8 mouse cellular contexts compared by ENCODE assay signal in the genomic region with DNA sequence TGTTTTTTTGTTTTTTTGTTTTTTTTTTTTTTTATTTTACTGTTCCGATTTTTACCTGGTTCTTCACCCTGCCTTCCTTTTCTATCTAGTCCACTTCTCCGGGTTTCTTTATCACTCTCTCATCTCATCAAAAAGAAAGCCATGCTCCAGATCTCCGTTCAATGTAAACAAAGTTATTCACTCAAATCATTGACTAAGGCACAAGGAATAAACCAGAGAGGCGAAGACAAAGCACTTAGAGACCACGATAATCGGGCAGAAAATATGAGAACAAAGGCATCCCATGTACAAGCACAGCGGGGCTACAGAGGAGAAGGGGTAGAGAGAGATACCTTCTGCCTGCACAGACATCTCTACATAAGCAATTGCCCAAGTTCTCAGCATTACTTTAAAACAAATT.
DNase-seq lines count a peak whose midpoint lies in the region; ATAC-seq and TF ChIP-seq lines count a peak whose summit lies in the region.

No protein-coding gene starts in this region.

- no peaks in the 10 kb centered on the region for H3K36me3 ChIP-seq in kidney, postnatal 0 days (ENCODE audit: insufficient read depth, low read length)
- H3K36me3 ChIP-seq in embryonic facial prominence, embryonic 15.5 days, result no peaks in the 10 kb centered on the region
- no peaks in the 10 kb centered on the region for H3K36me3 ChIP-seq in intestine, embryonic 16.5 days (ENCODE audit: control insufficient read depth, insufficient read depth, low read length)
- H3K36me3 ChIP-seq in myocyte (ENCODE audit: control insufficient read depth, insufficient read depth), result no peaks in the 10 kb centered on the region

- peak overlapping the region; percentile 84 for H3K27ac ChIP-seq in kidney, postnatal 0 days
- H3K27ac ChIP-seq in embryonic facial prominence, embryonic 15.5 days (replicated peaks), result no peak overlapping the region; the same call in 1 of the 2 replicates
- peak overlapping the region; percentile 39; the same call in 1 of the 2 replicates for H3K27ac ChIP-seq in intestine, embryonic 16.5 days (ENCODE audit: low read length)

- no peaks in the 10 kb centered on the region for H3K27me3 ChIP-seq in kidney, postnatal 0 days (ENCODE audit: insufficient read depth, low read length)
- no peaks in the 10 kb centered on the region for H3K27me3 ChIP-seq in embryonic facial prominence, embryonic 15.5 days
- no peaks in the 10 kb centered on the region for H3K27me3 ChIP-seq in intestine, embryonic 16.5 days (replicated peaks; ENCODE audit: control insufficient read depth, insufficient read depth, low read length)
- no peaks in the 10 kb centered on the region for H3K27me3 ChIP-seq in myocyte (ENCODE audit: control insufficient read depth, insufficient read depth, insufficient read length)

- no peaks in the 10 kb centered on the region for H3K9me3 ChIP-seq in kidney, postnatal 0 days (replicated peaks; ENCODE audit: low read length)
- H3K9me3 ChIP-seq in embryonic facial prominence, embryonic 15.5 days (replicated peaks), result no peaks in the 10 kb centered on the region
- H3K9me3 ChIP-seq in intestine, embryonic 16.5 days (ENCODE audit: control insufficient read depth, low read length), result no peaks in the 10 kb centered on the region

- peak overlapping the region; percentile 54 for H3K4me3 ChIP-seq in kidney, postnatal 0 days (replicated peaks; ENCODE audit: low read depth, low read length)
- peak overlapping the region; percentile 68 for H3K4me3 ChIP-seq in embryonic facial prominence, embryonic 15.5 days (replicated peaks)
- H3K4me3 ChIP-seq in intestine, embryonic 16.5 days (ENCODE audit: low read length), result peak overlapping the region; percentile 72
- H3K4me3 ChIP-seq in myocyte, result peak overlapping the region; percentile 40

- peak overlapping the region; percentile 1 for H3ac ChIP-seq in myocyte (ENCODE audit: control insufficient read depth, insufficient read length)

- H3K4me2 ChIP-seq in kidney, postnatal 0 days (ENCODE audit: low read length), result peak overlapping the region; percentile 80
- H3K4me2 ChIP-seq in embryonic facial prominence, embryonic 15.5 days (replicated peaks), result peak overlapping the region; percentile 76
- peak overlapping the region; percentile 88 for H3K4me2 ChIP-seq in intestine, embryonic 16.5 days (ENCODE audit: low read depth, low read length)
- peak overlapping the region; percentile 82 for H3K4me2 ChIP-seq in myocyte (ENCODE audit: low read depth)

- no peaks in the 10 kb centered on the region for H3K79me2 ChIP-seq in myocyte (ENCODE audit: control insufficient read depth, insufficient read depth)

- TF ChIP-seq CTCF in kidney, postnatal 0 days (IDR thresholded peaks at IDR 0.05; ENCODE audit: low read depth), result no peak

- H3K9ac ChIP-seq in kidney, postnatal 0 days (ENCODE audit: low read depth, low read length), result no peak overlapping the region
- no peak overlapping the region for H3K9ac ChIP-seq in embryonic facial prominence, embryonic 15.5 days
- H3K9ac ChIP-seq in intestine, embryonic 16.5 days (ENCODE audit: low read depth, low read length), result peak overlapping the region; percentile 84; the same call in 1 of the 2 replicates

- peak; percentile 11 for DNase-seq in kidney, postnatal 0 days (ENCODE audit: low spot score)
- DNase-seq in kidney, adult 11 months, result no peak
- DNase-seq in layer of hippocampus, postnatal 14 days (ENCODE audit: low spot score in 2 of 2), result no peak
- DNase-seq in right cerebral cortex, postnatal 10 days (ENCODE audit: low spot score in 2 of 2), result no peak
- no peak for DNase-seq in cerebellum, adult 9-11 months

- ATAC-seq in kidney, postnatal 0 days (replicated peaks; ENCODE audit: low FRiP score, low read depth), result no peak
- no peak for ATAC-seq in embryonic facial prominence, embryonic 15.5 days (ENCODE audit: insufficient number of reproducible peaks, low FRiP score, low TSS enrichment, low read depth)
- ATAC-seq in intestine, embryonic 16.5 days, result no peak

- WGBS in kidney, postnatal 0 days, result 24% methylated on average over 7 of the region's 7 CpGs
- WGBS in embryonic facial prominence, embryonic 15.5 days, result 19% methylated on average over 7 of the region's 7 CpGs
- WGBS in intestine, embryonic 16.5 days, result 15% methylated on average over 7 of the region's 7 CpGs

- no peaks in the 10 kb centered on the region for H3K4me1 ChIP-seq in kidney, postnatal 0 days (replicated peaks; ENCODE audit: insufficient read depth, low read length)
- no peaks in the 10 kb centered on the region for H3K4me1 ChIP-seq in embryonic facial prominence, embryonic 15.5 days
- no peaks in the 10 kb centered on the region for H3K4me1 ChIP-seq in intestine, embryonic 16.5 days (ENCODE audit: control insufficient read depth, insufficient read depth, low read length)

- TF ChIP-seq POLR2A in myocyte (IDR thresholded peaks at IDR 0.05; ENCODE audit: insufficient read length, low read depth), result no peak

TF ChIP-seq in myocyte, 11 proteins besides CTCF, POLR2A, EP300 and RAD21:
- TF ChIP-seq E2F4 (IDR thresholded peaks at IDR 0.05; ENCODE audit: insufficient read depth) (no peak), MAX (IDR thresholded peaks at IDR 0.05; ENCODE audit: low read depth) (no peak), USF1 (IDR thresholded peaks at IDR 0.05; ENCODE audit: low read depth) (no peak), TCF12 (IDR thresholded peaks at IDR 0.05; ENCODE audit: insufficient read depth, poor library complexity, severe bottlenecking) (no peak), POLR2AphosphoS2 (IDR thresholded peaks at IDR 0.05; ENCODE audit: insufficient read length, low read depth) (no peak), MYOD1 (IDR thresholded peaks at IDR 0.05; ENCODE audit: control insufficient read depth in 1 of 3, insufficient read length in 2 of 3, low read depth in 2 of 3) (no peak), MYOG (IDR thresholded peaks at IDR 0.05; ENCODE audit: control insufficient read depth in 1 of 3, insufficient read depth in 1 of 3, insufficient read length in 2 of 3, low read depth in 2 of 3) (no peak)
